Mouse (Mus musculus) testis, adult 2 months (tissue): ENCODE data around the gene Zic1. TPM values are rescaled to one million over a fixed set of nuclear protein-coding genes. Genes with fewer than 3 reads are reported as not detected.

Source experiments
- H3K27ac ChIP-seq: fragments of 200-500 bp; 2 replicates; pipeline ENCODE4 v1.5.1; 2012; ENCODE audit warnings: low read depth, low read length; ENCODE audit not compliant: control insufficient read depth, insufficient read depth
- H3K27me3 ChIP-seq: fragments of 200-500 bp; 2 replicates; pipeline ENCODE4 v1.6.1; 2012; ENCODE audit warnings: mild to moderate bottlenecking, low read length, moderate library complexity; ENCODE audit not compliant: control insufficient read depth, insufficient read depth
- H3K36me3 ChIP-seq: fragments of 200-500 bp; 2 replicates; pipeline ENCODE4 v1.6.1; 2012; ENCODE audit warnings: mild to moderate bottlenecking, low read length; ENCODE audit not compliant: control insufficient read depth, insufficient read depth
- H3K4me1 ChIP-seq: fragments of 200-500 bp; 2 replicates; pipeline ENCODE4 v1.6.1; 2012; ENCODE audit warnings: low read length; ENCODE audit not compliant: control insufficient read depth, insufficient read depth
- H3K4me3 ChIP-seq: fragments of 200-500 bp; 2 replicates; pipeline ENCODE4 v1.5.1; 2012; ENCODE audit warnings: low read depth, mild to moderate bottlenecking, low read length, moderate library complexity, mixed read lengths; ENCODE audit not compliant: control insufficient read depth
- CTCF ChIP-seq: fragments of 200-500 bp; IDR thresholded peaks from 2 replicates; pipeline ENCODE4 v1.5.1; 2012; ENCODE audit warnings: low read depth, mild to moderate bottlenecking, inconsistent platforms, low read length, moderate library complexity; ENCODE audit not compliant: control insufficient read depth, insufficient read depth, insufficient replicate concordance
- POLR2A ChIP-seq: fragments of 200-500 bp; IDR thresholded peaks from 2 replicates; pipeline ENCODE4 v1.6.1; 2012; ENCODE audit warnings: low read depth, mild to moderate bottlenecking, inconsistent platforms, low read length, moderate library complexity; ENCODE audit not compliant: control insufficient read depth
- polyA plus RNA-seq: library from polyadenylated mRNA; depleted of rRNA; stranded (reverse); fragments of >200 nt; gene quantifications from 2 replicates; pipeline ENCODE4 v1.2.3, GENCODE M21; 2012

The Zic1 gene
- polyA plus RNA-seq, 1 experiment, result 0.86 TPM

GRCm38 (mm10) chr9:91401471-91401870, 35.9 kb upstream of the Zic1 start:
- Histone ChIP-seq H3K4me3 (no peak overlapping the region), H3K27ac (no peak overlapping the region), H3K27me3 (0 out of 2 replicates have a peak, but pooled peaks cover 2% of the 10 kb centered on the region), H3K4me1 (no peaks in the 10 kb centered on the region), H3K36me3 (no peaks in the 10 kb centered on the region)
- no peak for TF ChIP-seq CTCF

GRCm38 (mm10) chr9:91400482-91401093, 35.0 kb upstream of the Zic1 start:
- Histone ChIP-seq H3K27me3 (0 out of 2 replicates have a peak, but pooled peaks cover 2% of the 10 kb centered on the region), H3K36me3 (no peaks in the 10 kb centered on the region), H3K4me3 (no peak overlapping the region), H3K27ac (no peak overlapping the region), H3K4me1 (no peaks in the 10 kb centered on the region)
- TF ChIP-seq POLR2A, result no peak
- TF ChIP-seq CTCF, result no peak

GRCm38 (mm10) chr9:91399976-91400375, 34.4 kb upstream of the Zic1 start:
- H3K36me3 ChIP-seq, result no peaks in the 10 kb centered on the region
- 0 out of 2 replicates have a peak, but pooled peaks cover 2% of the 10 kb centered on the region for H3K27me3 ChIP-seq
- H3K4me3 ChIP-seq, result no peak overlapping the region
- H3K27ac ChIP-seq, result no peak overlapping the region
- TF ChIP-seq POLR2A (no peak), CTCF (no peak)
- H3K4me1 ChIP-seq, result no peaks in the 10 kb centered on the region

DNA sequence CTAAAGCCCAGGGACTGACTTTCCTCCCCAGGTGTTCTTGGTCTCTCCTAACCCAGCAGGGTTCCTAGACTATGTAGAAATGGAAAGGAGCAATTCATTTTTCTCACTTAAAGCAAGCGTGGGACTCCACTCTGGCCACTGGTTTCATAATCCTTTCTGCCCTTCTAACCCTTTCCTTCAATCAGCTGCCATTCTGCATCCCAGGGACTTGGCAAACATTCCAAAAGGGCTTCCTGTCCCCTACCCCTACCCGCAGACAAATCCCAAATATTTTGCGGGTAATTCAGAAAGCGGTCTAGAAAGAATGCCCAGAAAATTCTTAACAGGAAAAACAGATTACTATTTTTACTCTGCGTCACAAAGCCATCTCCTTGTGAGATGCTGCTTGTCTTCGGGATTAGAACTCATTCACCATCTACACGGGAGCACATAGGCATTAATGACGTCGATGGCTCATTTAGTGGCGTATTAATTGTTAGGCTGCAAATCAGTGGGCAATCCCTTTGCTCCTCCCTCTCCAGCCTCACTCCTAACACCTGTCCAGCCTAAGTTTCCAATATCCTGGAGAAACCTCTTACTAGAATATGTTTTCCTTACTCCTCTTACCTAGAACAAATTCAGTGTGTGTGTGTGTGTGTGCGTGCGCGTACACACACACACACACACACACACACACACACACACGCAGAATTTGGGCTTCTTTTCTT, 29.6 kb upstream of the Zic1 start:
- Histone ChIP-seq H3K27ac (no peak overlapping the region), H3K4me1 (peaks cover 3% of the 10 kb centered on the region), H3K4me3 (no peak overlapping the region), H3K36me3 (no peaks in the 10 kb centered on the region), H3K27me3 (no peaks in the 10 kb centered on the region)
- TF ChIP-seq POLR2A (no peak), CTCF (no peak)

DNA sequence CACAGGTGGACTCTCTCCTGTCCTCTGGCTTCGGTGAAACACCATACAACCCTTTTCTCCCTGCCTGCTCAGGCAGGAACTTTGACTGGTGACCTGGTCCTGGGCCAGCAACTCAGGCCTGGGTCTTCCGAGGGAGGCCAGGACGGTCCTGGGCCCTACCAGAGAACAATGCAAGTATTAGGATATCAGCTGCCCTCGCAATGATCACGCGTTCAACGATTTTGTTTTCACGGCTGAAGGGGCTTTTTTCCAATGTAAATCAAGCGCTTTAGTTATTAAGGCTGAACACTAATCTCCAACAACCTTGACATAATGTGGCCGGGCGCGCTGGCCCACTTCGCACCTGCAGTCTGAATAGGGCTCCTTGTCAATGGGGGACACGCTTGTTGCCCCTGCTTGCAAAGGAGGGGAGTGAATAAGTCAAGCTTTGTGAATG, 28.6 kb upstream of the Zic1 start:
- TF ChIP-seq CTCF (no peak), POLR2A (no peak)

GRCm38 (mm10) chr9:91393376-91394068, 27.9 kb upstream of the Zic1 start:
- Histone ChIP-seq H3K27me3 (no peaks in the 10 kb centered on the region), H3K27ac (no peak overlapping the region), H3K36me3 (no peaks in the 10 kb centered on the region), H3K4me3 (no peak overlapping the region), H3K4me1 (peaks cover 3% of the 10 kb centered on the region)
- TF ChIP-seq CTCF (no peak), POLR2A (no peak)

More for the DNA sequence above, 28.6 kb upstream of the Zic1 start:
- no peak overlapping the region for H3K27ac ChIP-seq
- peak overlapping the region; percentile 8; the same call in 1 of the 2 replicates for H3K4me3 ChIP-seq
- H3K4me1 ChIP-seq, result peaks cover 3% of the 10 kb centered on the region
- no peaks in the 10 kb centered on the region for H3K27me3 ChIP-seq
- H3K36me3 ChIP-seq, result no peaks in the 10 kb centered on the region

GRCm38 (mm10) chr9:91388173-91388572, 22.6 kb upstream of the Zic1 start:
- H3K27me3 ChIP-seq, result peaks cover 2% of the 10 kb centered on the region; the same call in 1 of the 2 replicates
- H3K4me1 ChIP-seq, result peaks cover 4% of the 10 kb centered on the region; the same call in 1 of the 2 replicates
- TF ChIP-seq POLR2A, result no peak
- no peak for TF ChIP-seq CTCF
- no peaks in the 10 kb centered on the region for H3K36me3 ChIP-seq
- H3K27ac ChIP-seq, result no peak overlapping the region
- H3K4me3 ChIP-seq, result no peak overlapping the region
